Mouse (Mus musculus): ENCODE data around the gene Slc4a7. TPM values are rescaled to one million over a fixed set of nuclear protein-coding genes. Genes with fewer than 3 reads are reported as not detected.
A peak's percentile ranks its signal among the peaks of the same experiment; 100 is the strongest.
"Not testable (repeated sequence)": the region's sequence is repeated elsewhere in the genome, so short reads cannot be mapped to it uniquely, and the experiment has no call there.

Slc4a7 gene
- polyA plus RNA-seq, 1 experiment from 2014 or later = 4.6 TPM

DNA sequence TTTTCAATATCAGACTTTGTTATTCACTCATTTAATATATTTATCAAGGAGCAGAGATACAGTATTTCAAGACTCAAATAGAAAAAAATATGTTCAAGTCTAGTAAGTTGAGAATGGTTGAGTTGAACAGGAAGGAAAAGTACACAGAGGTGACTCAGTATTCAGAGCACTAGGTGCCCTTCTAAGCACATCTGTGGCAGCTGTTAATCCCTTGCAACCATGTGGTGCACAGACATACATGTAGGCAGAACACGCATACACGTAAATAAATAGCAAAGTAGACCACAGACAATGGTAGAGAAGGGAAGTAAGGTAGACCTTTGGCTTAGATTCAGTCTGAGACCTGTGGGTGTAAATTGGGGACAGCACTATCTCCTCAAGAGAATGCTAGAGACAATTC is 13.7 kb downstream of the Slc4a7 start:
- Histone ChIP-seq H3K79me2 (ENCODE audit: inconsistent target) (peaks cover 86% of the 10 kb centered on the region), H3K27ac (no peak overlapping the region), H3K36me3 (ENCODE audit: inconsistent target) (no peaks in the 10 kb centered on the region), H3K4me3 (ENCODE audit: inconsistent target) (no peak overlapping the region)
- 78% methylated on average over 2 of the region's 2 CpGs for WGBS (ENCODE audit: missing documents)

DNA sequence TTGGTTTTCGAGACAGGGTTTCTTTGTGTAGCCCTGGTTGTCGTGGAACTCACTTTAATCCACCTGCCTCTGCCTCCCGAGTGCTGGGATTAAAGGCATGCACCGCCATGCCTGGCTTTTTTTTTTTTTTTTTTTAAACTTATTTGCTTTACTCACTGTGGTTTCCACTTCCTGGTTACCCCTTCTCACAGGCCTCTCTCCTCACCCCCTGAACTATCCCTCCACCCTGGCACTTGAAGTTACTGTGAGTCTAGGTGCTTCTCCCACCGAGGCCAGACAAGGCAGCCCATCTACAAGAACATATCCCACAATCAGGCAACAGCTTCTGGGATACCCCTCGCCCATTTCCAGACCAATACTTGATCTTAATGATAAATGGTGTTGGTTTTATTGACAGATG is 14.8 kb downstream of the Slc4a7 start:
- WGBS (ENCODE audit: missing documents) = 50% methylated on average over 2 of the region's 6 CpGs
- Histone ChIP-seq H3K36me3 (ENCODE audit: inconsistent target) (no peaks in the 10 kb centered on the region), H3K79me2 (ENCODE audit: inconsistent target) (peaks cover 86% of the 10 kb centered on the region), H3K4me3 (ENCODE audit: inconsistent target) (no peak overlapping the region), H3K27ac (no peak overlapping the region)

DNA sequence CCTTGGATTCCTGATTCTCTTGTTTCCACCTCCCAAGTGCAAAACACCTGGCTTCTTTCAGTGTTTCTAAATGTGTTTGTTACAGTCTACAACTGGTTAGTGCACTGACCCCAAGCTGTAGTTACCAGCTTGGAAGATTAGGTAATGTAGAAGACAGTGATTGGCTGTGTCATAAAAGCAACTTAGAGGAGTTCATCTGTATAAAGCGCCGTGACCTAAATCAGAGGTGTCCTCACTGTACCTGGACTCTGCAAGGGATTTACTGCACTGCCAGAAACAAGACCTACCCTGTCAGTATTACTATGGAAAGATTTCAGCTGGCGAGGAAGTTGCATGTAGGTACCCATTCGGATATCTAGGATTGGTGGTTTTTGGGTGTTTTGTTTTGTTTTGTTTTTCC is 16.5 kb downstream of the Slc4a7 start:
- H3K4me3 ChIP-seq (ENCODE audit: inconsistent target) = no peak overlapping the region
- H3K36me3 ChIP-seq (ENCODE audit: inconsistent target) = no peaks in the 10 kb centered on the region
- H3K79me2 ChIP-seq (ENCODE audit: inconsistent target) = peaks cover 83% of the 10 kb centered on the region
- WGBS (ENCODE audit: missing documents) = 93% methylated on average over 4 of the region's 4 CpGs
- H3K27ac ChIP-seq = no peak overlapping the region

DNA sequence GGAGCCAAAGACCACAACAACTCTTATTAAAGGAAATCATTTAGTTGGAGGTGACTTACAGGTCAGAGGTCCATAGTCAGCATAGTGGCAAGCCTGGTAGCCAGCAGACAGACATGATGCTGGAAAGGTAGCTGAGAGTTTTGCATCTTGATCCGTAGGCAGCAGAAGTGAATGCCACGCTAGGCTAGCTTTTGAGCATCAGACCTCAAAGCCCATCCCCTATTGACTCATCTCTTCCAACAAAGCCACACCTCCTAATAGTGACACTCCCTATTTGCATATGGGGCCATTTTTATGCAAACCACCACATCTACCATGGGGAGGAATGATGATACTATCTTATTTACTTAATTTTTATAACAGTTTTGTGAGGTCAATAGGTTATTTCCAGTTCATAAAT is 79.1 kb downstream of the Slc4a7 start:
- WGBS (ENCODE audit: missing documents) = 100% methylated on average over 2 of the region's 2 CpGs
- Histone ChIP-seq H3K27ac (no peak overlapping the region), H3K4me3 (ENCODE audit: inconsistent target) (no peak overlapping the region), H3K36me3 (ENCODE audit: inconsistent target) (no peaks in the 10 kb centered on the region), H3K79me2 (ENCODE audit: inconsistent target) (no peaks in the 10 kb centered on the region)

DNA sequence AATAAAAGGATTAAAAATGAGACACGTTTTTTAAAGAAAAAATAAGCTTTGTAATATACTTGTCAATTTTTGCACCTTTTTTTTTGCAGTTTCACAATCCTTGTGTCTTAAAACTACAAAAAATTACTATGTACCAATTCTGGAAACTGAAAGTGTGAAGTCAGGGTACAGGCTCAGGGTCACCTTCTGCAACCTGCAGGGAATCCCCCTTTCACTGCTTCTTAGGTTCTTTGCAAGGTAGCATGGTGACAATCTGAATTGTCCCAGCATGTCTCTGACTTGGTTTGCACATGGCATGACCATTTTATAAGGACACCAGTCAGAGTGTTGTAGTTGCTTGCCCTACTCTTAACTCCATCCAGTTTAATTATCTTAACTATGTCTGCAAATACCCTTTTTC is 82.1 kb downstream of the Slc4a7 start:
- H3K79me2 ChIP-seq (ENCODE audit: inconsistent target) = no peaks in the 10 kb centered on the region
- 91% methylated on average over 1 of the region's 1 CpGs for WGBS (ENCODE audit: missing documents)
- no peaks in the 10 kb centered on the region for H3K36me3 ChIP-seq (ENCODE audit: inconsistent target)
- H3K4me3 ChIP-seq (ENCODE audit: inconsistent target) = no peak overlapping the region
- no peak overlapping the region for H3K27ac ChIP-seq

DNA sequence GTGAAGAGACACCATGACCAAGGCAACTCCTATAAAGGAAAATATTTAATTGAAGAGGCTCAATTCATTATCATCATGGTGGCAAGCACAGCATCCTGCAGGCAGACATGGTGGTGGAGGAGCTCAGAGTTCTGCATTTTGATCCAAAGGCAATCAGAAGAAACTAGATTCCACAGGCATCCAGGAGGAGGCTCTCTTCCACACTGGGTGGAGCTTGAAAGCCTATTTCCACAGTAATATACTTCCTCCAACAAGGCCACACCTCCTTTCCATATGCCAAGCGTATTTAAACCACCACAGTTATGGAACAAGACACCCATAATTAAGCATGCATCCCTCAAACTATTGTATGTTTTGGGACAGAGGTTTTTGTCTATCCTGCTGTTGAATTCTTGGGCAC is 84.9 kb downstream of the Slc4a7 start:
- Histone ChIP-seq H3K27ac (no peak overlapping the region), H3K79me2 (ENCODE audit: inconsistent target) (no peaks in the 10 kb centered on the region), H3K36me3 (ENCODE audit: inconsistent target) (0 out of 2 replicates have a peak, but pooled peaks cover 5% of the 10 kb centered on the region), H3K4me3 (ENCODE audit: inconsistent target) (no peak overlapping the region)
- 100% methylated on average over 1 of the region's 1 CpGs for WGBS (ENCODE audit: missing documents)

DNA sequence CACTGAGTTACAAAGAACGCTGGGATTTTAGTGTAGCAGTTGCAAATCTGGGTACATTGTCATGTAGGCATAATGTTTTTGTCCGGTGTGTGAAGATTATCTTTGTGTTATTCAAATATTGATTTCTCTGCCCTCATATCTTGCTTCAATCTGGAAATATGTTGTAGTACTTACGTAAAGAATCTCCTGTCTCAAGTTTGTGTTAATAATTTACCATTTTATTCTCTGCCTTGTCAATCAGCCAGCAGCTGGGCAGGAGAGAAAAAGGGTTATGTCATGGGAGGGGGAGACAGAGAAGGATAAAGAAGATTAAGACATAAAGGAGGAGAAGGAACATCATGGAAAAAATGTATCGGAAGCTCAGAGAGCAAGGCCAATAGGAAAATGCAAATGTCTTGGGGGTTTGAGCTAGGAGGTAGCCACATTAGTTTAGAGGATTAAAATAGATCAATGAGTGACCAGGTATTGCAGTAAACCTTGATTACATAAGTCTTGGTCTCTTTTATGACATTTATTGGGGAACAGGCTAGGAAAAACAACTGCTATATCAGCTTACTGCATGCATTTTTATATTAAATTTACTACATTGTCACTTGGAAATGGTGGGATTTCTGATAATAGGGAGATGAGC is 87.9 kb downstream of the Slc4a7 start:
- WGBS (ENCODE audit: missing documents) = 95% methylated on average over 4 of the region's 4 CpGs
- Histone ChIP-seq H3K4me3 (ENCODE audit: inconsistent target) (no peak overlapping the region), H3K36me3 (ENCODE audit: inconsistent target) (0 out of 2 replicates have a peak, but pooled peaks cover 5% of the 10 kb centered on the region), H3K79me2 (ENCODE audit: inconsistent target) (no peaks in the 10 kb centered on the region), H3K27ac (no peak overlapping the region)

DNA sequence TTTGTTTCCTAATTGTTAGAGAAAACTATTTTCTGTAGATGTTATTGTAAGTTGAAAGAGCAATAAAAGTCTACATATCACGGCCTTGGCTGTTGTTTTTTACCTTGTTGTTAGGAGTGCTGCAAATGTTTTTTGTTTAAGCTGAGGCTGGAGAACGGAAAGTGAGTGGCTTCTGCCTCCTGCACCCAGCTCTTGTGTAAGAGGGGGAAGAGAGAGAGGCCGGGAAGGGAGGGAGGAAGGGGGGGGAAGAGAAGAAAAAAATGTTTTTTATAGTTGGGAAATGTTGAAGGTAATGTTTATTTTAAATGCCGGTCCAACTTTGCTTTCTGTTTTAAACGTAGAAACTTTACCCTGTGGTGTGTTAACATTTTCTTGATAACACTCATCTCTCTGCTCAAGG is 97.8 kb downstream of the Slc4a7 start:
- no peaks in the 10 kb centered on the region for H3K79me2 ChIP-seq (ENCODE audit: inconsistent target)
- H3K4me3 ChIP-seq (ENCODE audit: inconsistent target) = no peak overlapping the region
- peak overlapping the region; percentile 56 for H3K27ac ChIP-seq
- 4% methylated on average over 5 of the region's 5 CpGs for WGBS (ENCODE audit: missing documents)
- no peaks in the 10 kb centered on the region for H3K36me3 ChIP-seq (ENCODE audit: inconsistent target)

DNA sequence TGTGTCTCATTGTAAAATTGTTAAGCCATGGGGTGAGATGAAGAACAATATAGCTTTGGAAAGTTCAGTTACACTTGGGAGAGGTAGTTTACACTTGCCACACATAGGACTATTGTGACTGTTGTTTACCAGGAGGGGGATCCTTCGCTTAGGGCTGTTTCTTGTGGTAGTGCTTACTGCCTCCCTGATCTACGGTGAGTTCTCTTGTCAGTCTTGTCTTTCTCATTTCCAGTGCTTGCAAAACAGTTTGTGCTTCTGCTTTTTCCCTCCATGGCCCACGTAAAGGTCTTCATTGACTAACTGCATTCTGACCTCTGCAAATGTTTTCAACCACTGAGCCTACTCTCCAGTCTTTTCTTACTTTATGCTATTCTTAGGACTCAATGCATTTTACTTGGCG is 98.3 kb downstream of the Slc4a7 start:
- peak overlapping the region; percentile 56 for H3K27ac ChIP-seq
- 21% methylated on average over 4 of the region's 4 CpGs for WGBS (ENCODE audit: missing documents)
- H3K4me3 ChIP-seq (ENCODE audit: inconsistent target) = no peak overlapping the region
- no peaks in the 10 kb centered on the region for H3K36me3 ChIP-seq (ENCODE audit: inconsistent target)
- no peaks in the 10 kb centered on the region for H3K79me2 ChIP-seq (ENCODE audit: inconsistent target)

DNA sequence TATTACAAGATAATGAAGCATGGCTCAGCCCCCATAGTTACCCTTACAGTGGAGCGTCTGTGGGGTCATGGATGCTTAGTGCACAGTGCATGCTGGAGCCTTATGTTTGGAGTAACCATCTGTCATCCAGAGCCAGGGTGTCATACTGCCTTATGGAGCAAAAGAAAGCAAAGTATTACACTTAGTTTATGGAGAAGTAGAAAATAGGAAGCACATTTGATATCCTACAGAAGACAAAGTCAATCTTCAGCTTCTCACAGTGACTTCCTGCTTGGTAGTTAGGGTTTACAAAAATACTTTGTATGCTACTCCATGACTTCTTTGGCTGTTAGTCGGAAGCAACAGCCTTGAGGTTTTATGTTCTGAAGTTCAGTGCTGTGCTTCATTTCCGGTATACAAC is 98.7 kb downstream of the Slc4a7 start:
- 42% methylated on average over 3 of the region's 3 CpGs for WGBS (ENCODE audit: missing documents)
- no peaks in the 10 kb centered on the region for H3K79me2 ChIP-seq (ENCODE audit: inconsistent target)
- no peak overlapping the region for H3K4me3 ChIP-seq (ENCODE audit: inconsistent target)
- H3K27ac ChIP-seq = peak overlapping the region; percentile 56
- H3K36me3 ChIP-seq (ENCODE audit: inconsistent target) = no peaks in the 10 kb centered on the region

DNA sequence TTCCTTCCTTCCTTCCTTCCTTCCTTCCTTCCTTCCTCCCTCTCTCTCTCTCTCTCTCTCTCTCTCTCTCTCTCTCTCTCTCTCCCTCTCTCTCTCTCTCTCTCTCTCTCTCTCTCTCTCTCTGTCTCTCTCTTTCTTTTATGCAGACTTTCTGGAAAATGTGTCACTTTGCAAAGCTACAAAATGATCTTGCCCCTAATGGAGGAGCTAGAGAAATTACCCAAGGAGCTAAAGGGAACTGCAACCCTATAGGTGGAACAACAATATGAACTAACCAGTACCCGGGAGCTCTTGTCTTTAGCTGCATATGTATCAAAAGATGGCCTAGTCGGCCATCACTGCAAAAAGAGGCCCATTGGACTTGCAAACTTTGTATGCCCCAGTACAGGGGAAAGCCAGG is 101.0 kb downstream of the Slc4a7 start, which contains the start of gene Nek10:
TSS of gene Nek10 (plus strand) at position 301 of the 400 bp plus-strand sequence.
- H3K36me3 ChIP-seq (ENCODE audit: inconsistent target); H3K79me2 ChIP-seq (ENCODE audit: inconsistent target); H3K4me3 ChIP-seq (ENCODE audit: inconsistent target); H3K27ac ChIP-seq: not testable (repeated sequence)
- no CpG with 5 or more reads among the region's 2 CpGs for WGBS (ENCODE audit: missing documents)

DNA sequence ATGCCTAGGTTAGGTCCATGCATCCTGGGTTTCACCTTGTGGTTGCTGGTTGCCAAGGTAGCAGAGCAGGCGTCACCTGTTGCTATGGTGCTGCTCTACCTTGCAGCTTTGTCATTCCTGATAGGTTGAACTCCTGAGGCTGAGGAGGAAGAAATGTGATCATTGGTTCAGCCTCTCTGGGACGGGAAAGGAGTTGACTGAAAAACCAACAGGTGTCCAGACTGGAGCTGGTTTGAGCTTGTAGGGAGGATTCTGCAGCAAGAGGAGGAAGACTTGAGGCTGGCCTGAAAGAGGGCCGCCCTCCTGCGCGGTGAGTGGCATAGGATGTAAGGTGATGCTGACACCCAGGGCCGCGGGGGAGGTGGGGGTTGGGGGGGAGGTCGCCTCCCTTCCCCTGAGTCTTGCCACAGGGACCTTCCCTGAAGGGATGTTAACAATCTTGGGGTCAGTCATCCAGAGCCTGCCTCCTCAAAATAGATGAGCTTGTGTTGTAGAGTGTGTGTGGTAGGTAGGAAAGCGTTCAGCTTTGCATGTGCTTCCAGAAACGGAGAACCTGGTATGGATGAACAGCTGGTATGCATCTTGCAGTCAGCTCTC is 101.9 kb downstream of the Slc4a7 start:
- H3K4me3 ChIP-seq (ENCODE audit: inconsistent target) = no peak overlapping the region
- no peaks in the 10 kb centered on the region for H3K79me2 ChIP-seq (ENCODE audit: inconsistent target)
- no peaks in the 10 kb centered on the region for H3K36me3 ChIP-seq (ENCODE audit: inconsistent target)
- WGBS (ENCODE audit: missing documents) = 59% methylated on average over 9 of the region's 10 CpGs
- no peak overlapping the region for H3K27ac ChIP-seq

DNA sequence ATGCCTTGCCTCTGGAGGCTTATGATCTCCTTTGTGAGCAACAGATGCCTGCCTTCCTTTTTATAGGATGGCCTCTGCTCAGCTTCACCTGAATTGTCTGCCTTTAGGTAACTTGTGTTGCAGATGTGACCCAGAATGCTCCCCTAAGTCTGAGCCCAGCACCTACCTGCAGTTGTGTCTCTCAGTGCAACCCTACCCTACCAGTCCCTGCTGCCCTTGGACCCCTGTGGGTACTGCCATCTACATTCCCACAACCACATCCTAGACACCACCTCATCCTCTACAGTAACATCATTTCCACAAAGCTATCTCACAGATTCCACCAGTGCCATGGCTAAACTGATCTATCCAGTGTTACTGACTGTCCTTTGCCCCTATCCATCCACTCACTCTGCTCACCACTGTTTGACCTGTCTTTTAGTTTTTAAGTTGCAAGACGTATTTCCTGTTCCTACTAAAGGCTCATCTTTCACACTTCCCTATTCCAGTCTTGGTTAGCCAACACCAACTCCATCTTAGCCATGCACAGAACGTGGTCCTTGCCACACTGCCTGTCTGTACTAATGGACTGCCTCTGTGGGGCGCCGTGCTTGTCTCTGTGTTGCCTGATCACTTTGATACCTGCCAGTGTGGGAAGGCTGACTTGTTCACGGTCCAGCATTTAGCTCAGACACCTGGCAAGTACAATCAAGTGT is 102.6 kb downstream of the Slc4a7 start:
- WGBS (ENCODE audit: missing documents) = 52% methylated on average over 5 of the region's 5 CpGs
- Histone ChIP-seq H3K79me2 (ENCODE audit: inconsistent target) (no peaks in the 10 kb centered on the region), H3K27ac (no peak overlapping the region), H3K4me3 (ENCODE audit: inconsistent target) (no peak overlapping the region), H3K36me3 (ENCODE audit: inconsistent target) (no peaks in the 10 kb centered on the region)

DNA sequence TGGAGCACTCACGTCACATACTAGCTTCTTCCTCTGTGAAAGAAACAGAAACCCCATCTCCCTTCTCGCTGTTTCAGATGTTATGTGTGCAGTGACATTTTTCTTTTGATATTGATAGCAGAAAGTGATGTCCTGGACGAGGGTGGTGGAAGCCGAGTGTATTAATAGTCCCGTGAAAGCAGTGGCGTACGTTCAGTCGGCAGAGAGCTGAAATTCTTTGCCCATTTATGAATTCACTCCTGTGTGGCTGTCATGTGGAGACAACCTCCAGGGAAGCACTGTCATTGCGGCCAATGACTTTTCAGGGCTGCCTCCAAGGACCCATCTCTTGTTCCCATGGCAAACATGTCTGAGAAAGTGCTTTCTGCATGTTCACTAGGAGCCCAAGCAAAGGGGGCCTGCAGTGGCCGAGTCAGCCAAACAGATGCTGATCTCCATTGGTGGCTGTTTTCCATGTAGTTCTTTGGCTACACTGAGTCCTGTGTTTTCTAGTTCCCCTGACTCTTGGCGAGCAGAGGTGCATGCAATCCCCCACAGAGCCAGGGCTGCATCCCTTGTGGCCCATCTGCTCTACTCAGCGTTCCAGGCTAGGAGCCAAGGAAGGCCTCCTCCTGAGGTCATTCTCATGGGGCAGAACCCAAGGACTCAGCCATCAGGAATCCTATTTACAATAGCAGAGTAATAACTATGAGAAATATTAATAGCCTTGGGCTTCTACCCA is 130.6 kb downstream of the Slc4a7 start:
- H3K27ac ChIP-seq = no peak overlapping the region
- H3K36me3 ChIP-seq (ENCODE audit: inconsistent target) = no peaks in the 10 kb centered on the region
- WGBS (ENCODE audit: missing documents) = 88% methylated on average over 12 of the region's 12 CpGs
- H3K79me2 ChIP-seq (ENCODE audit: inconsistent target) = no peaks in the 10 kb centered on the region
- no peak overlapping the region for H3K4me3 ChIP-seq (ENCODE audit: inconsistent target)

DNA sequence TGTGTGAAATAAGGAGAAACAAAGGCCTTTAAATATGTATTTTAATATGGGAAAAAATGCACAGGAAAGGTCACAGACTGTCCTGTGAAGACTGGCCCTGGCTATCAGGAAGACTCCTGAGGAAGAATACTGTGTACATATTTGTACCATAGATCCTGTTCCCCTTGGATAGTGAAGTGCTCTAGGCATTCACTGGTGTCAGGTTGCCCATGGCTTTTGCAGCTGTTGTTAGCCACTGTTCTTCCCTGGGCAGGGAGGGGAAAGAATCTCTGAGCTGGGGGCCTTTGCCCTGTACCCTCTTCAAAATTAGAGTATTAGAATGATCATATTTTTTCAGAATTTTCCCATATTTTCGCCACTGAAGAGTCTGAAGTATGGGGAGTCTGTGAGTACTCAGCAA is 131.4 kb downstream of the Slc4a7 start:
- no peaks in the 10 kb centered on the region for H3K36me3 ChIP-seq (ENCODE audit: inconsistent target)
- H3K79me2 ChIP-seq (ENCODE audit: inconsistent target) = no peaks in the 10 kb centered on the region
- WGBS (ENCODE audit: missing documents) = 100% methylated on average over 1 of the region's 1 CpGs
- no peak overlapping the region for H3K27ac ChIP-seq
- no peak overlapping the region for H3K4me3 ChIP-seq (ENCODE audit: inconsistent target)
